Mouse (Mus musculus) heart, postnatal 14 days (tissue): ENCODE results near the gene Zer1. TPM values are rescaled to one million over a fixed set of nuclear protein-coding genes. Genes with fewer than 3 reads are reported as not detected.
"Not testable (repeated sequence)": the region's sequence is repeated elsewhere in the genome, so short reads cannot be mapped to it uniquely, and the experiment has no call there.

ENCODE experiments used
- DNase-seq, 2 experiments: peaks; one replicate each; pipeline ENCODE4 v3.0.0; 2021 to 2022
- intact Hi-C: fragments of 180-260 bp; cut with DNase I; formaldehyde crosslinking; loops from one replicate; pipeline ENCODE4 v1.15.1; 2025
- long read RNA-seq, 2 experiments: library from polyadenylated mRNA; stranded (forward); transcript quantifications; one replicate each; pipeline ENCODE4 v2.0.0; 2021
- total RNA-seq, 2 experiments: library from RNA; stranded (reverse); gene quantifications; 2 replicates each; pipeline ENCODE4 v1.2.3; 2021

The Zer1 gene
- 10 to 100 TPM; 25.1 to 27.7 TPM for total RNA-seq
- long read RNA-seq, experiment 1, full-length matches to known transcripts, result 15 of 38 reads
- long read RNA-seq, experiment 1, partial matches to known transcripts, result 8 of 38 reads
- long read RNA-seq, experiment 1, other reads (novel, unspliced or antisense), result 15 of 38 reads
- long read RNA-seq, experiment 2, full-length matches to known transcripts, result 17 of 46 reads
- long read RNA-seq, experiment 2, partial matches to known transcripts, result 12 of 46 reads
- long read RNA-seq, experiment 2, other reads (novel, unspliced or antisense), result 17 of 46 reads

DNA sequence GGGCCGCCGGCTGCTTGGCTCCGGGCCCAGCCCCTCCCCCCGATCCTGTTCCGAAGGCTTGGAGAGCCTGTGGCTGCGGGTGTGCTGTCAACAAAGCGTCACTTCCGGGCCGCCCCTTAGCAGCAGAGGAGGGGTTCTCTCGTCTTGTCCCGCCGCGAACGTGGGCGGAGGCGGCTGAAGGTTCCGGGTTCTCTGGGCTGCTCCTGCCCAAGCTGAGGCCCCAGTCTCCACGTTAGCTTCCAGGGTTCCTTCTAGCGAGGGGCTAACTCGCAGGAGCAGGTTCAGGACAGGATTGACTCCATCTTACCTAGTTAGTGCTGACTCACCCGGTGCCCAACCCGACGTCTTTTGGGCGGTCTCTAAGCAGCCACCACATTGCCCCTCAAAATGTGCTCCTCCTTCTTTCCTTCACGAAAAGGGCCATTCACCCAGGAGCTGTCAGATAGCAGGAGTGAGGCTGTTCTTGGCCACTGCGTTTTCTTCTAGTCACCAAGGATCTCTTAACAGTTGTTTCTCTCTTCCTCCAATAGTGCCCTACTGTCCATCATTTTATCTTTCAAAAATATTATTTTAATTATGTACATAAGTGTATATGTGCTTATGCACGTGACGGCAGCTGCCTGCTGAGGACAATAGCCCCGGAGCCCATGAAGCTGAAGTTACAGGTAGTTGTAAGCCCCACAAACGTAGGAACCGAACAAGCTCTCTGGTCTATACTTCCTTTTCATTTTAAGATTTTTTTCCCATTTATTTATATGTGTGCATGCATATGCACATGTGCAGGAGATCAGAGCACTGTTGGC lies at the start of gene Zer1:
Zer1 (minus strand) TSS at position 114 of the 803 bp plus-strand sequence.
- intact Hi-C loops, result no loop called here
- peak; percentile 97 to 98 for DNase-seq

GRCm38 (mm10) chr2:30173541-30174240 lies 49.3 kb upstream of the Zer1 start:
- no peak for DNase-seq
- intact Hi-C loops, result loop anchor here (2.0 kb wide), 1 partner anchor 95 kb away; no protein-coding TSS in a partner anchor

DNA sequence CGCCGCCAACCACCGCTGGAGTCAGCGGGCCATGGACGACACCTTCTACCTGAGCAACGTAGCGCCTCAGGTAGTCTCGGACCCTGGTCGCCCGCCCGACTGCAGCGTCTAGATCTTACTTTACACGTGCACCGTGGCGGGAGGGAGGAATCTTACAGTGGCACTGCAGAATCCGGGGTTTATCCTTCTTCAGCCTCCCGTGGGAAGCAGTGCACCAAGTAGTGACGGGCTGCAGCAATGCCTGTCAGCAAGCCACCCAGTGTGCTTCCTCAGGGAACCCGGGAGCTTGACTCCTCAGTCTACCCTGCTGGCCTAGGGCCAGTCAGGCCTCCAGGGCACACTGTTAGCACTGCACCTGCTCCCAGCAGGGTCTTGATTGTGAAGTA lies 47.6 kb upstream of the Zer1 start:
- intact Hi-C loops, result no loop called here
- no peak for DNase-seq

- peak; percentile 87 for DNase-seq
- intact Hi-C loops, result no loop called here
Observed at GRCm38 (mm10) chr2:30171371-30171996, 47.1 kb upstream of the Zer1 start, which contains the start of gene Endog. TSS of gene Endog (plus strand) at chr2:30171493.

DNA sequence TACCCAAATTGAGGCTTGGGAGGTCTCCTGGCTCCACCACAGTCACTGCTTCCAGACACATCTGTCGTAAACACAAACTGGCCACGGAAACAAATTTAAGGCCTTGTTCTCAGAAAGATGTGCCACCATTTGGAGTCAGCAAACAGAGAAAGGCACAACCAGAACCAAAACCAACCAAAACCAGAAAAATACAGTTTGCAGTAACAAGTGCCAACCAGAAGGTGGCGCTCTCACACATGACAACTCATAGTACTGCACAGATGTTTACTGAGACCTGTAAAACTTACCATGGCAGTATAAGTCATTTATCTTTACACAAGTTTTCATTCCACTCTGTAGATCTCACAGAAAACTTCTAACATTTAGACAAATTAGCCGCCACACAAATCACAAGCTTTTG lies 42.3 kb upstream of the Zer1 start:
- intact Hi-C loops, result no loop called here
- no peak for DNase-seq

GRCm38 (mm10) chr2:30164340-30164932 lies 40.1 kb upstream of the Zer1 start:
- DNase-seq, result no peak
- intact Hi-C loops, result no loop called here

GRCm38 (mm10) chr2:30161809-30162208 lies 37.4 kb upstream of the Zer1 start:
- intact Hi-C loops, result no loop called here
- DNase-seq, result peak in 1 of 2 experiments; percentile 42

DNA sequence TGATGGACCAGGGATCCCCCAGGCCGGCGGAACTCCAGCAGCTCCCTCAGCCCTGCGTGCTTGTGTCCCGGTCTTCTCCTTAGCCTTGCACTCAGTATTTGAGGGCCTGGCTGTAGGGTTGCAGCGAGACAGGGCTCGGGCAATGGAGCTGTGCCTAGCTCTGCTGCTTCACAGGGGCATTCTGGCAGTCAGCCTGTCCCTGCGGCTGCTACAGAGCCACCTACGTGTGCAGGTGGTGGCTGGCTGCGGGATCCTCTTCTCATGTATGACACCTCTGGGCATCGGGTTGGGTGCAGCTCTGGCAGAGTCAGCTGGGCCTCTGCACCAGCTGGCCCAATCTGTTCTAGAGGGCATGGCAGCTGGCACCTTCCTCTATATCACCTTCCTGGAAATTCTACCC lies 35.5 kb upstream of the Zer1 start:
- DNase-seq, result not testable (repeated sequence)

GRCm38 (mm10) chr2:30152616-30153015 lies 28.2 kb upstream of the Zer1 start:
- no peak for DNase-seq
- intact Hi-C loops, result no loop called here

More for the DNA sequence above, 35.5 kb upstream of the Zer1 start:
- intact Hi-C loops, result not testable (repeated sequence)

- intact Hi-C loops, result no loop called here
- no peak for DNase-seq
Observed at GRCm38 (mm10) chr2:30151840-30152239, 27.5 kb upstream of the Zer1 start.

GRCm38 (mm10) chr2:30147466-30147865 lies 23.1 kb upstream of the Zer1 start:
- intact Hi-C loops, result no loop called here
- DNase-seq, result peak; percentile 34 to 63

DNA sequence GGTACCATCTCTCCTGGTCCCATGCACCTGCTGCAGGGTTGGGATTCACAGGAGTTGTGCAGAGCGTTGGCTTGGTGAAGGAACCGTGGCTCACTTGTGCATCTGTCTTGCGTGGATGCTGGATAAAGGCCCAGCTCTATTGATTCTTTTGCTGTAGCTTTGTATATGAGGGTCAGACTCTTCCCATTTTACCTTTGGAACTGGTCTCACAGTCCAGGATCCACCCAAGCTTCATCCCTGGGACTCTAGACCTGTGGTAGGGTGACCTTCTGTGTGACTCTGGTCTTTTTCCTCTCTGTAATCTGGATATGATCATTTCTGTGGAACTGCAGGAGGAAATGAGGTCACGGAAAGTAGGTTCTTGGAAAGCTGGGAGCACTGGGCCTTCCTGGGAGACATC lies 20.1 kb upstream of the Zer1 start:
- DNase-seq, result no peak
- intact Hi-C loops, result no loop called here

DNA sequence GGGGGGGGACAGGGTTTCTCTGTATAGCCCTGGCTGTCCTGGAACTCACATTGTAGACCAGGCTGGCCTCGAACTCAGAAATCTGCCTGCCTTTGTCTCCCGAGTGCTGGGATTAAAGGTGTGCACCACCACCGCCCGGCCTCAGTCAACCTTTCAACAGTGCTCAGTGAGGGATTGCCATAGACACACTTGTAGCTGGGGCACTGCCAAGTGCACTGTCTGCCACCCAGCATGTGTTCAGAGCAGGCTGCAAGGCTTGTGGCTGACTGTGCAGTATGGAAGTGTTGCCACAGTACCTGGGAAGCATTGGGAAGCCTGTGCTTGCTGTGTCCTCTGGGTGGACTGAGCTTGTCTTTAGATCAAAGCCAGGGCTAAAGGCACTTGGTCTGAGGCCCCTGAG lies 15.6 kb upstream of the Zer1 start:
- intact Hi-C loops, DNase-seq: not testable (repeated sequence)

- intact Hi-C loops, result no loop called here
Observed at GRCm38 (mm10) chr2:30136458-30136857, 12.1 kb upstream of the Zer1 start.

GRCm38 (mm10) chr2:30134928-30135620 lies 10.7 kb upstream of the Zer1 start:
- intact Hi-C loops, result no loop called here
- no peak for DNase-seq

More at GRCm38 (mm10) chr2:30136458-30136857, 12.1 kb upstream of the Zer1 start:
- no peak for DNase-seq

- no peak for DNase-seq
- intact Hi-C loops, result no loop called here
Observed at GRCm38 (mm10) chr2:30134378-30134711, 10.0 kb upstream of the Zer1 start.

DNA sequence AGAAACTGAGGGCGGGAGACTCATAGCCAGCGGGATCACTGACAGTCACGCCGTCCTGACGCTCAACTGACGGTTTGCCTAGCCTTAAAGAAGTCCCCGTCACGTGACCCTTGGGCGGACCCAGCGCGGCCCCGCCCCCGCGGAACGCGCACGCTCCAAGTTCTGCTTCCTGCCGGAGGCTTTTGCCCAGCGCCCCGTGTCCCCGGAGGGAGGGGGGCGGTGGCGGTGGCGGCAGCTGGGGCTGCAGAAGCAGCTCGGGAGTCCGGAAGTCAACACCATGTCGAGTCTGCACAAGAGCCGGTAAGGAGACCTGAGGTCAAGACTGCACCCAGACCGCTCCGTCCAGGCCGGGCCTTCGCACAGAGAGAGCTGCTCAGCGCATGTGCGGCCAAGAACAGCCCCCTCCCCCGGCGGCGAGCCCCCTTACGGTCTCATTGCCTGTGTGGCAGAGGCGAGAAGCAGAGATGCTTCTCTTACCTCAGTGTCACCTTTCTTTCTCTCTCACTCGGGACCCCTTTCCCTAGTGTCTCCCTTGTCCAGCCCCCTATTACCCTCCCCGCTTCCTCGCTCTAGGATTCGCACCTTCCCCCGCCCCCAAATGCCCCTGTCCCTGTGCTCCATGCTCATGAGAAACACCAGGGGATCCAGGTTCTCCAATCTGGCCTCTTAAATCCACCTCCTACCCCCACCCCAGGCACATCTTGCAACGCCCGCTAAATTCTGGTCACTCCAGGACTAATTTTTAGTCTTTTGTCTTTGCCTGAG lies 9.4 kb upstream of the Zer1 start, which contains the start of gene Tbc1d13:
Tbc1d13 (plus strand) TSS at position 134 of the 765 bp plus-strand sequence.
- peak; percentile 98 to 99 for DNase-seq
- intact Hi-C loops, result no loop called here

- DNase-seq, result peak; percentile 37 to 50
- intact Hi-C loops, result no loop called here
Observed at GRCm38 (mm10) chr2:30132801-30133612, 8.6 kb upstream of the Zer1 start.
